Mouse (Mus musculus): ENCODE measurements around the gene 4930449I24Rik. TPM values are rescaled to one million over a fixed set of nuclear protein-coding genes. Genes with fewer than 3 reads are reported as not detected.
"Not testable (repeated sequence)": the region's sequence is repeated elsewhere in the genome, so short reads cannot be mapped to it uniquely, and the experiment has no call there.

The 4930449I24Rik gene
- not detected for total RNA-seq (2021)
- long read RNA-seq, experiment 1: 0 reads
- long read RNA-seq, experiment 2: 0 reads

GRCm38 (mm10) chr5:146502099-146502498 is at the start of gene 4930449I24Rik:
Gene 4930449I24Rik (plus strand): TSS chr5:146502399.
- not testable (repeated sequence) for DNase-seq

GRCm38 (mm10) chr5:146453556-146453955 is 48.6 kb upstream of the 4930449I24Rik start:
- no peak for DNase-seq

DNA sequence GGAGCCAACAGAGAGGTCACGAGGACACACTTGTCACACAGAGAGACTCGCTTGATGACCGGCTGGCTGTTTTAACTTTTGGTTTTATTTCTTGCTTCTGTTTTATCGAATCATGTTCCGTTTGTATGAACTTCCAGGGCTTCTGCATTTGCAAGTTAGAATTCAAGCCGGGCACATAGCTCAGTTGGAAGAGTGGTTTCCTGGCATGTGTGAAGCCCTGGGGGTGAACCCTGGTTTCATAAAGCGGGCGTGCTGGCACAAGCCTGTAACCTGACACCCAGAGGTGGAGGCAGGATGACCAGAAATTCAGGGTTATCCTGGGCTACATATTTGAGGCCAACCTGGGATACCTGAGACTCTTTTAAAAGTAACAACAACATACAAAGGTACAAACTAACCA is 40.6 kb upstream of the 4930449I24Rik start:
- no peak for DNase-seq

GRCm38 (mm10) chr5:146466663-146467062 is 35.5 kb upstream of the 4930449I24Rik start:
- no peak for DNase-seq

GRCm38 (mm10) chr5:146468311-146468710 is 33.9 kb upstream of the 4930449I24Rik start:
- no peak for DNase-seq

- no peak for DNase-seq
Observed at GRCm38 (mm10) chr5:146470821-146471220, 31.4 kb upstream of the 4930449I24Rik start.

DNA sequence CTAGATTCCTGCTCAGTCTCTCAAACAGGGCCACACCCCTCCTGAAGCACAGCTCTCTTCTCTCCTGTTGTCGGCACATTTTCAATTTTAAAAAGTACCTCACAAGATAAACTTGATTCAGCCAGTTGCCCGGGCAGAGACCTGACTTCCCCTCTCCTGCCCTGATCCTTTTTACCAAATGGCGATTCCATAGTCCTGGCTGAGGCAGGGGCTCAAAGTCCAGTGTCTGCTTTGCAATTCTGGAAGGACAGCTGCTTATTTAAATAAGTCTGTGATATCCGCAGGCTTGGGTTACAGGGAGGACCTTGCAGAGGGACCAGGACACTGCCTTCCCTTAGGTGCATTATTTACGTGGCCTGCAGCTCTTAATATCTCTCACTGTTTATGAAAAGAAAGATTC is 30.9 kb upstream of the 4930449I24Rik start:
- DNase-seq: no peak

DNA sequence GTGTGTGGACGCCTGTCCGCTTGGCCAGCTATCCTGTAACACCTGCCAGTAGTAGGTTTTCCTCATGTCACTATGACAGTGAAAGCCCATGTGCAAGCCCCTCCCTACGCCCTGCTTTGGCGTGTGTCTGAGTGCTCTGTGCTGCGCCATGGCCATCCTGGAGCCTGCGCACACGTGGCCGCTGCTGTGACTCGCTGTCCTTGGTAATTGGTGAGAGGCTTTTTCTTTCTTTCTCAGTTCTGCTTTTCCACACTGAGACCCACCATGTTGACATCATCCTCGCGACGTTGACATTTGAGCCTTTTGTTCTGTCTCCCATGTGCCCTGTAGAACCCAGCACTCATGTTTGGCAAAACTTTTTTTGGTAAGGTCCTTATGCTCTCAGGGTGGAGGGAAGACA is 30.4 kb upstream of the 4930449I24Rik start:
- no peak for DNase-seq

GRCm38 (mm10) chr5:146479564-146479963 is 22.6 kb upstream of the 4930449I24Rik start:
- DNase-seq: not testable (repeated sequence)

- not testable (repeated sequence) for DNase-seq
Observed at GRCm38 (mm10) chr5:146481665-146482064, 20.5 kb upstream of the 4930449I24Rik start, which contains the start of gene Gm6408. Gene Gm6408 (plus strand): TSS chr5:146481965.

DNA sequence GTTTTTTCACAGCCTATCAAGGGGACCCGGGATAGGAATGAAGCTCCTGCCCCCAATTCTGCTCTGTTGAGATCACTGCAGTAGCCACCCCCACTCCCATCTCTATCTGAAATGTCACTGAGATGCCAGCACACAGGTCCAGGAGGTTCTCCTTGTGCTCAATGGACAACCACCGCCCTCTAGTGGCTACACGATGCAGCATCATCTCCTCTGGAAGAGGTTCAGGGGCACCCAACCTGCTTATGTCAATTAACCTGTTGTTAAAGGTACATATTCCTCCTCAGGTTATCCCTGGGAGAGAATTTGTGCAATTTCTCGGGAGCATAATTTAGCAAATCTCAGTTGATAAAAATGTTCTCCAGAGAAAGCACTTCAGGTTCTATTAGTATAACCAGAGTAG is 13.2 kb upstream of the 4930449I24Rik start:
- DNase-seq: not testable (repeated sequence)

DNA sequence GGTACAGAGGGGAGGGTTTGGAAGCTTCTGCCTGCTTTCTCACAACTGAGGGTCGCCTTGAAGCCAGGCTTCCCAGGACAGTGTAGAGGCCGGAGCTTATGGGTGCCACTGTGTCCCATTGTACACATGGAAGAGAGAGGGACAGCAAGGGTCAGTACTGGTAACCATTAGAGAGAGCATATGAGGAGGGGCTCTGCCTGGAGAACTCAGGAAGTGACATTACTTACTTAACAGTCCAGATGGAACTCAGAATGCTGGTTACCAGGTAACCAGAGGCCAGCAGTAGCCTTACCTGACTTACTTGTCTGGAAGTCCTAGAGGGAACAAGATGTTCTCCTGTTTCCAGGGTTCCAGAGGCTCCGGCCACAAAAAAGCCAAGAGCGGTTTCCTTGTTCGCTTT is 11.1 kb upstream of the 4930449I24Rik start, which contains the start of gene Gm6370:
TSS of gene Gm6370 (plus strand) at position 301 of the 400 bp plus-strand sequence.
- not testable (repeated sequence) for DNase-seq

GRCm38 (mm10) chr5:146513823-146514222 is 11.6 kb downstream of the 4930449I24Rik start, which contains the start of gene Gm3402:
Gene Gm3402 (plus strand): TSS chr5:146514123.
- not testable (repeated sequence) for DNase-seq

DNA sequence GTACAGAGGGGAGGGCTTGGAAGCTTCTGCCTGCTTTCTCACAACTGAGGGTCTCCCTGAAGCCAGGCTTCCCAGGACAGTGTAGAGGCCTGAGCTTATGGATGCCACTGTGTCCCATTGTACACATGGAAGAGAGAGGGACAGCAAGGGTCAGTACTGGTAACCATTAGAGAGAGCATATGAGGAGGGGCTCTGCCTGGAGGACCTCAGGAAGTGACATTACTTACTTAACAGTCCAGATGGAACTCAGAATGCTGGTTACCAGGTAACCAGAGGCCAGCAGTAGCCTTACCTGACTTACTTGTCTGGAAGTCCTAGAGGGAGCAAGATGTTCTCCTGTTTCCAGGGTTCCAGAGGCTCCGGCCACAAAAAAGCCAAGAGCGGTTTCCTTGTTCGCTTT is 23.3 kb downstream of the 4930449I24Rik start, which contains the start of gene Gm3404:
TSS of gene Gm3404 (plus strand) at position 301 of the 400 bp plus-strand sequence.
- not testable (repeated sequence) for DNase-seq

DNA sequence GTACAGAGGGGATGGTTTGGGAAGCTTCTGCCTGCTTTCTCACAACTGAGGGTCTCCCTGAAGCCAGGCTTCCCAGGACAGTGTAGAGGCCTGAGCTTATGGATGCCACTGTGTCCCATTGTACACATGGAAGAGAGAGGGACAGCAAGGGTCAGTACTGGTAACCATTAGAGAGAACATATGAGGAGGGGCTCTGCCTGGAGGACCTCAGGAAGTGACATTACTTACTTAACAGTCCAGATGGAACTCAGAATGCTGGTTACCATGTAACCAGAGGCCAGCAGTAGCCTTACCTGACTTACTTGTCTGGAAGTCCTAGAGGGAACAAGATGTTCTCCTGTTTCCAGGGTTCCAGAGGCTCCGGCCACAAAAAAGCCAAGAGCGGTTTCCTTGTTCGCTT is 35.1 kb downstream of the 4930449I24Rik start, which contains the start of gene Gm3409:
TSS of gene Gm3409 (plus strand) at position 301 of the 400 bp plus-strand sequence.
- DNase-seq: not testable (repeated sequence)

Other genes with a start within 250 kb of the 4930449I24Rik start
- gene Wasf3, start 117.4 kb upstream of the 4930449I24Rik start, total RNA-seq (2021): under 1 TPM; 0.77 to 0.99 TPM
- not detected for gene Gm6408, start 20.4 kb upstream of the 4930449I24Rik start, total RNA-seq (2021)
- gene Gm6370, start 11.0 kb upstream of the 4930449I24Rik start, total RNA-seq (2021): not detected
- gene Gm3402, start 11.7 kb downstream of the 4930449I24Rik start, total RNA-seq (2021): not detected
- gene Gm3404, start 23.4 kb downstream of the 4930449I24Rik start, total RNA-seq (2021): not detected
- gene Gm3409, start 35.2 kb downstream of the 4930449I24Rik start, total RNA-seq (2021): not detected
- not detected for gene Gm3415, start 53.7 kb downstream of the 4930449I24Rik start, total RNA-seq (2021)
- gene Gpr12, start 82.8 kb downstream of the 4930449I24Rik start, total RNA-seq (2021): not detected